20 mouse cellular contexts compared by ENCODE assay signal in genomic region chr6:135796911-135797310, GRCm38 (mm10).
DNase-seq lines count a peak whose midpoint lies in the region; ATAC-seq and TF ChIP-seq lines count a peak whose summit lies in the region.
"Had no signal": no experiment of that assay in that cellular context is flagged by ENCODE, and none has a peak within 500 bp of the region (broad histone marks: within the 10 kb centered on the region; RNA-seq: fewer than 3 reads in every experiment).

No protein-coding gene starts in this region.

- no peak overlapping the region for H3K4me3 ChIP-seq in forebrain, embryonic 12.5 days (replicated peaks)
- H3K4me3 ChIP-seq in forebrain, embryonic 10.5 days: no peak overlapping the region
- no peak overlapping the region for H3K4me3 ChIP-seq in left cerebral cortex, adult 2 months
- no peak overlapping the region for H3K4me3 ChIP-seq in cortical plate, adult 2 months (ENCODE audit: insufficient read depth, low read length)
- H3K4me3 ChIP-seq: embryonic facial prominence, embryonic 12.5 days; forebrain, embryonic 13.5 days; heart, adult 2 months; heart, embryonic 12.5 days; hindbrain, embryonic 10.5 days; intestine, embryonic 15.5 days had no signal

- intact Hi-C loops in left cerebral cortex, adult 2 months (cut with DNase I): loop anchor here (5.0 to 10.0 kb wide), 2 partner anchors 160 to 272 kb away; no protein-coding TSS in a partner anchor

- no peak for TF ChIP-seq POLR2A in cortical plate, adult 2 months (IDR thresholded peaks at IDR 0.05; ENCODE audit: extremely low read depth, insufficient read depth, low read length)

- TF ChIP-seq CTCF in left cerebral cortex, adult 2 months (IDR thresholded peaks at IDR 0.05): no peak
- TF ChIP-seq CTCF in cortical plate, adult 2 months (IDR thresholded peaks at IDR 0.05; ENCODE audit: extremely low read depth, insufficient read depth, low read length): no peak

- no peaks in the 10 kb centered on the region for H3K36me3 ChIP-seq in forebrain, embryonic 12.5 days (replicated peaks)
- no peaks in the 10 kb centered on the region for H3K36me3 ChIP-seq in forebrain, embryonic 10.5 days (replicated peaks)
- H3K36me3 ChIP-seq: embryonic facial prominence, embryonic 12.5 days; heart, embryonic 12.5 days; hindbrain, embryonic 10.5 days; intestine, embryonic 15.5 days had no signal

- no peak overlapping the region for H3K27ac ChIP-seq in forebrain, embryonic 12.5 days
- H3K27ac ChIP-seq in forebrain, embryonic 10.5 days: no peak overlapping the region
- H3K27ac ChIP-seq in left cerebral cortex, adult 2 months: peak overlapping the region; percentile 89
- peak overlapping the region; percentile 67; the same call in 1 of the 2 replicates for H3K27ac ChIP-seq in cortical plate, adult 2 months (ENCODE audit: insufficient read depth, low read length)
- H3K27ac ChIP-seq: embryonic facial prominence, embryonic 12.5 days; forebrain, embryonic 13.5 days; heart, adult 2 months; hindbrain, embryonic 10.5 days; hindbrain, embryonic 14.5 days; intestine, embryonic 15.5 days had no signal

- H3K27me3 ChIP-seq in forebrain, embryonic 12.5 days: peaks cover 14% of the 10 kb centered on the region
- H3K27me3 ChIP-seq in forebrain, embryonic 10.5 days (ENCODE audit: poor library complexity, severe bottlenecking): 0 out of 2 replicates have a peak, but pooled peaks cover 3% of the 10 kb centered on the region
- H3K27me3 ChIP-seq: CH12.LX; embryonic facial prominence, embryonic 12.5 days; forebrain, embryonic 13.5 days; heart, embryonic 12.5 days; intestine, embryonic 15.5 days had no signal

- H3K9me3 ChIP-seq in forebrain, embryonic 12.5 days: no peaks in the 10 kb centered on the region
- no peaks in the 10 kb centered on the region for H3K9me3 ChIP-seq in forebrain, embryonic 10.5 days
- H3K9me3 ChIP-seq: embryonic facial prominence, embryonic 12.5 days; forebrain, embryonic 13.5 days; heart, embryonic 12.5 days; hindbrain, embryonic 10.5 days; intestine, embryonic 15.5 days had no signal

- H3K9ac ChIP-seq in forebrain, embryonic 12.5 days: no peak overlapping the region
- H3K9ac ChIP-seq: embryonic facial prominence, embryonic 12.5 days; forebrain, embryonic 13.5 days; heart, embryonic 12.5 days; hindbrain, embryonic 14.5 days; intestine, embryonic 15.5 days had no signal

- no peak overlapping the region for H3K4me2 ChIP-seq in forebrain, embryonic 12.5 days
- H3K4me2 ChIP-seq: embryonic facial prominence, embryonic 12.5 days; forebrain, embryonic 13.5 days; heart, embryonic 12.5 days; hindbrain, embryonic 14.5 days; intestine, embryonic 15.5 days had no signal

- H3K4me1 ChIP-seq in forebrain, embryonic 12.5 days: no peaks in the 10 kb centered on the region
- no peaks in the 10 kb centered on the region for H3K4me1 ChIP-seq in forebrain, embryonic 10.5 days
- peaks cover 13% of the 10 kb centered on the region for H3K4me1 ChIP-seq in cortical plate, adult 2 months (ENCODE audit: control insufficient read depth, insufficient read depth, low read length)
- H3K4me1 ChIP-seq: forebrain, embryonic 13.5 days; heart, embryonic 12.5 days; hindbrain, embryonic 10.5 days; intestine, embryonic 15.5 days had no signal

- 0 out of 2 replicates have a peak, but pooled peaks have one; percentile 27 for ATAC-seq in forebrain, embryonic 12.5 days (ENCODE audit: low FRiP score)
- ATAC-seq: forebrain, embryonic 13.5 days; intestine, embryonic 15.5 days had no signal

- no peak for DNase-seq in forebrain, embryonic 10.5 days (ENCODE audit: extremely low spot score, low spot score)
- no peak for DNase-seq in left cerebral cortex, adult 2 months (ENCODE audit: extremely low spot score in 1 of 2, low spot score in 2 of 2)
- DNase-seq in left cerebral cortex, adult 8-10 months (ENCODE audit: low spot score in 2 of 2): no peak
- no peak for DNase-seq in frontal cortex, postnatal 25 days (ENCODE audit: low spot score in 2 of 2)
- DNase-seq in right cerebral cortex, adult 18-20 months: no peak
- DNase-seq: adrenal gland, adult 8-10 months; adrenal gland, postnatal 36 days; cerebellum, adult 11-12 months; cerebellum, adult 9-11 months; gastrocnemius, postnatal 10 days had no signal

- WGBS in forebrain, embryonic 12.5 days: 57% methylated on average over 4 of the region's 4 CpGs
- WGBS in forebrain, embryonic 10.5 days: 77% methylated on average over 4 of the region's 4 CpGs

Comparison
In these comparisons a context has a peak if more than half of its experiments do, and no peak if none do; other contexts are left out.
1. H3K27ac ChIP-seq: peak in left cerebral cortex, adult 2 months (single experiment) and cortical plate, adult 2 months (single experiment); none in forebrain, embryonic 12.5 days (single experiment) and forebrain, embryonic 10.5 days (single experiment).